Mouse (Mus musculus): ENCODE measurements around the gene Gtf2a2.

GRCm38 (mm10) chr9:70006984-70007383 is 5.4 kb upstream of the Gtf2a2 start:
- TF ChIP-seq GATA1 (IDR thresholded peaks at IDR 0.05; ENCODE audit: low read length) (no peak), TAL1 (IDR thresholded peaks at IDR 0.05; ENCODE audit: low read length) (no peak)
